Mouse (Mus musculus) CH12.LX (cell line): ENCODE measurements around the gene Unkl. TPM values are rescaled to one million over a fixed set of nuclear protein-coding genes. Genes with fewer than 3 reads are reported as not detected.

Experiments
- DNase-seq: peaks from one replicate; pipeline ENCODE4 v3.0.0-alpha.2; 2013; ENCODE audit errors: extremely low read depth
- H3K27ac ChIP-seq: 2 replicates; pipeline ENCODE4 v1.5.1; 2012; ENCODE audit warnings: low read depth, mild to moderate bottlenecking, control low read depth, moderate library complexity; ENCODE audit not compliant: insufficient read depth
- H3K27me3 ChIP-seq: replicated peaks from 2 replicates; pipeline ENCODE3; 2012; ENCODE audit warnings: inconsistent platforms
- H3K36me3 ChIP-seq, 2 experiments: replicated peaks in 1 of 2; 2 replicates each; pipeline versions ENCODE3 to v1.6.1; 2012; ENCODE audit warnings: inconsistent platforms in 1 of 2, low read length in 1 of 2, mild to moderate bottlenecking in 1 of 2, mixed read lengths in 1 of 2, moderate library complexity in 1 of 2; ENCODE audit not compliant: control insufficient read depth in 1 of 2, insufficient read depth in 1 of 2
- H3K4me1 ChIP-seq, 2 experiments: 2 replicates each; pipeline ENCODE4 v1.6.1; 2012; ENCODE audit warnings: inconsistent platforms in 1 of 2, moderate library complexity in 1 of 2; ENCODE audit not compliant: insufficient read depth in 2 of 2, control insufficient read depth in 1 of 2
- H3K4me2 ChIP-seq: 2 replicates; pipeline ENCODE4 v1.6.1; 2012; ENCODE audit warnings: low read depth, mild to moderate bottlenecking, control low read depth; ENCODE audit not compliant: poor library complexity, insufficient read depth, severe bottlenecking
- H3K4me3 ChIP-seq, 3 experiments: fragments of 150-350 bp in 1 of 3; sonication (generic) in 1 of 3; replicated peaks in 1 of 3; 2 replicates each; pipeline versions ENCODE3 to v1.5.1; 2011 to 2012; ENCODE audit warnings: low read depth in 2 of 3, low read length in 2 of 3, mild to moderate bottlenecking in 2 of 3, moderate library complexity in 2 of 3, control low read depth in 1 of 3, improper control_type of control experiment in 1 of 3, inconsistent platforms in 1 of 3, mixed read lengths in 1 of 3; ENCODE audit not compliant: poor library complexity in 1 of 3
- H3K79me2 ChIP-seq: replicated peaks from 2 replicates; pipeline ENCODE4 v1.6.1; 2012; ENCODE audit warnings: mild to moderate bottlenecking, moderate library complexity; ENCODE audit not compliant: control insufficient read depth, poor library complexity, insufficient read depth, severe bottlenecking; ENCODE audit errors: extremely low read depth
- H3K9ac ChIP-seq: 2 replicates; pipeline ENCODE4 v1.6.1; 2012; ENCODE audit warnings: low read depth, mild to moderate bottlenecking, control low read depth, moderate library complexity; ENCODE audit not compliant: insufficient read depth
- H3K9me3 ChIP-seq: replicated peaks from 2 replicates; pipeline ENCODE3; 2012; ENCODE audit warnings: low read length, inconsistent platforms, mixed read lengths
- BHLHE40 ChIP-seq: IDR thresholded peaks from 2 replicates; pipeline ENCODE4 v1.6.1; 2011; ENCODE audit warnings: mild to moderate bottlenecking, low read depth, low read length, improper control_type of control experiment
- CHD1 ChIP-seq: IDR thresholded peaks from 2 replicates; pipeline ENCODE4 v1.6.1; 2012; ENCODE audit warnings: low read depth, low read length, improper control_type of control experiment, inconsistent platforms
- CHD2 ChIP-seq: IDR thresholded peaks from 2 replicates; pipeline ENCODE4 v1.6.1; 2011; ENCODE audit warnings: low read length, improper control_type of control experiment
- CTCF ChIP-seq, 2 experiments: IDR thresholded peaks in 1 of 2; conservative IDR thresholded peaks in 1 of 2; 2 replicates each; pipeline ENCODE4 v1.5.1; 2011 to 2012; ENCODE audit warnings: low read depth in 2 of 2, low read length in 2 of 2, improper control_type of control experiment in 1 of 2, inconsistent platforms in 1 of 2, mild to moderate bottlenecking in 1 of 2, moderate library complexity in 1 of 2
- E2F4 ChIP-seq: IDR thresholded peaks from 2 replicates; pipeline ENCODE4 v1.6.1; 2011; ENCODE audit warnings: low read depth, low read length, improper control_type of control experiment; ENCODE audit not compliant: insufficient replicate concordance
- MAX ChIP-seq: IDR thresholded peaks from 2 replicates; pipeline ENCODE4 v1.6.1; 2011; ENCODE audit warnings: low read length, improper control_type of control experiment
- MEF2A ChIP-seq: IDR thresholded peaks from 2 replicates; pipeline ENCODE4 v1.6.1; 2014; ENCODE audit warnings: low read depth, mild to moderate bottlenecking, inconsistent platforms, low read length, improper control_type of control experiment, borderline replicate concordance
- MXI1 ChIP-seq: IDR thresholded peaks from 2 replicates; pipeline ENCODE4 v1.6.1; 2011; ENCODE audit warnings: mild to moderate bottlenecking, low read depth, low read length, improper control_type of control experiment
- POLR2AphosphoS2 ChIP-seq: IDR thresholded peaks from 2 replicates; pipeline ENCODE4 v1.6.1; 2011; ENCODE audit warnings: low read depth, low read length, improper control_type of control experiment
- TBP ChIP-seq: conservative IDR thresholded peaks from 2 replicates; pipeline ENCODE4 v1.6.1; 2011; ENCODE audit warnings: low read depth, low read length, improper control_type of control experiment
- UBTF ChIP-seq: IDR thresholded peaks from 2 replicates; pipeline ENCODE4 v1.6.1; 2012; ENCODE audit warnings: low read depth, mild to moderate bottlenecking, inconsistent platforms, low read length, improper control_type of control experiment, moderate library complexity
- USF2 ChIP-seq: conservative IDR thresholded peaks from 2 replicates; pipeline ENCODE4 v1.6.1; 2011; ENCODE audit warnings: low read depth, low read length, improper control_type of control experiment
- ZNF384 ChIP-seq: IDR thresholded peaks from 2 replicates; pipeline ENCODE4 v1.6.1; 2012; ENCODE audit warnings: low read depth, low read length, improper control_type of control experiment, inconsistent platforms
- dilution Hi-C: fragments of 300-500 bp; cut with MboI; formaldehyde crosslinking; loops from 2 replicates; pipeline ENCODE4 v1.14.3; 2020; ENCODE audit warnings: low sequenced_read_pairs; ENCODE audit not compliant: extremely low pct_unique_long_range_greater_than_20kb, extremely low pct_ligation_motif_present
- in situ Hi-C: fragments of 300-500 bp; cut with MboI; formaldehyde crosslinking; loops from 3 replicates; pipeline ENCODE4 v1.14.3; 2019; ENCODE audit warnings: low sequenced_read_pairs, low pct_ligation_motif_present, low pct_unique_long_range_greater_than_20kb, mixed read lengths
- polyA plus RNA-seq: library from polyadenylated mRNA; unstranded; fragments of >175 nt; gene quantifications from 2 replicates; pipeline ENCODE4 v1.2.1, GENCODE M21; 2012; ENCODE audit warnings: low read depth; ENCODE audit not compliant: insufficient read length
- total RNA-seq, 2 experiments: library from RNA; depleted of rRNA; stranded (reverse); fragments of 300-350 nt in 1 of 2; fragments of >200 nt in 1 of 2; gene quantifications; 2 replicates each; pipeline ENCODE4 v1.2.3; 2012 to 2014

The Unkl gene
- total and polyA plus RNA-seq, 3 experiments, result 12.0 to 17.2 (median 14.3) TPM

DNA sequence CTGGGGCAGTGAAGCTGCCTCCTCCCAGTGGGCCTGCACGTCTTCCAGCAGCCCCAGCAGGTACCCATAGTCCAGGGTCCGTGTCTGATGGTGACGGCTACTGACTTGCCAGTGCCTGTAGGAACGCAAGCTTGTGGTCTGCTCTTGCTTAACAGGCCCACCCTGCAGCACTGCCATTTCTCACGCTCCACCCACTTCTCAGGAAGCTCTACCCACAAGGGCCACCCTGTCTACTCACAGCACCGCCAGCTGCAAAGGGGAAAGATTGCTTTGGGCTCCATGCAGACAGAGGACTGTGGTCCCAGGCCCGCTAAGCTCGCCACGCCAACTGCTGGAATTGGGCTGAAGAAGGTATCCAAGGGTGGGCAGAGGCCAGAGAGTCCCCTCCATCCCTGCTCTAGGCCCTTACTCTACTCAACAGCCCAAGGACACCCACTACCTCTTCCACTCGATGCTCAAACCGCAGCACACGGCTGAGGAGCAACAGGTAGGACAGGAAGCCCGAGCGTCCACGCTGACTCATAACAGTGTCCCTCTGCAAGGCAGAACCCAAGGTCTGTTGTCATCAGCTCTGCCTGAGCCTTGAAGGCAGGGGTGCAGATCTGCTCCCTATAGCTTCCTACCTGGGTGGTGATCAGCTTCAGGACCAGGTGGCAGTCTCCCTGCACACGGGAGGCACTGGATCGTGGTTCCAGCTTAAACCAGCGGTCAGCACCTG, 60.0 kb downstream of the Unkl start:
- Histone ChIP-seq H3K4me3 (no peak overlapping the region), H3K4me1 (no peaks in the 10 kb centered on the region), H3K9ac (no peak overlapping the region), H3K79me2 (no peaks in the 10 kb centered on the region), H3K27ac (no peak overlapping the region), H3K27me3 (peaks cover 13% of the 10 kb centered on the region), H3K36me3 (peaks cover 20 to 34% of the 10 kb centered on the region in 2 experiments), H3K4me2 (no peak overlapping the region), H3K9me3 (no peaks in the 10 kb centered on the region)
- dilution Hi-C loops (no loop called here), in situ Hi-C loops (no loop called here)
- DNase-seq, result no peak
- TF ChIP-seq UBTF, result no peak
- no peak for TF ChIP-seq MAX
- TF ChIP-seq MEF2A, result no peak
- no peak for TF ChIP-seq CTCF (conservative IDR thresholded peaks at IDR 0.05 in 1 of 2, IDR thresholded peaks at IDR 0.05 in 1 of 2; ENCODE audit: low read depth in 2 of 2, low read length in 2 of 2)
- TF ChIP-seq BHLHE40, result no peak

- Histone ChIP-seq H3K4me2 (no peak overlapping the region), H3K9me3 (no peaks in the 10 kb centered on the region), H3K36me3 (peaks cover 2 to 14% of the 10 kb centered on the region in 2 experiments), H3K4me1 (no peaks in the 10 kb centered on the region), H3K79me2 (no peaks in the 10 kb centered on the region), H3K4me3 (no peak overlapping the region), H3K27me3 (peaks cover 19% of the 10 kb centered on the region), H3K9ac (no peak overlapping the region), H3K27ac (no peak overlapping the region)
- TF ChIP-seq ZNF384 (no peak), POLR2AphosphoS2 (no peak), CHD2 (no peak), CHD1 (no peak), TBP (no peak), MEF2A (no peak), USF2 (no peak), E2F4 (no peak), MXI1 (no peak)
- DNase-seq, result no peak
- dilution Hi-C loops (no loop called here), in situ Hi-C loops (no loop called here)
These were observed 62.1 kb downstream of the Unkl start for GRCm38 (mm10) chr17:25250181-25250835.
